Mouse (Mus musculus) heart, postnatal 0 days (tissue): ENCODE results near the gene C1qtnf12. TPM values are rescaled to one million over a fixed set of nuclear protein-coding genes. Genes with fewer than 3 reads are reported as not detected.
A peak's percentile ranks its signal among the peaks of the same experiment; 100 is the strongest.

ENCODE experiments used
- ATAC-seq: fragments of 200-750 bp; cut with Nextera tagmentation; 2 replicates; pipeline ENCODE4 v1.8.0; 2017; ENCODE audit warnings: low read depth, moderate number of reproducible peaks, moderate library complexity; ENCODE audit not compliant: insufficient read depth
- DNase-seq: peaks from one replicate; pipeline ENCODE4 v3.0.0-alpha.2; 2016; ENCODE audit warnings: low spot score
- H3K27ac ChIP-seq: fragments of 300-500 bp; sonication (generic); 2 replicates; pipeline ENCODE4 v1.5.1; 2014; ENCODE audit warnings: low read depth, mild to moderate bottlenecking
- H3K27me3 ChIP-seq: fragments of 300-500 bp; sonication (generic); 2 replicates; pipeline ENCODE4 v1.6.1; 2014; ENCODE audit warnings: low read length, mixed read lengths; ENCODE audit not compliant: control insufficient read depth, insufficient read depth
- H3K36me3 ChIP-seq: fragments of 300-500 bp; sonication (generic); replicated peaks from 2 replicates; pipeline ENCODE4 v1.6.1; 2014; ENCODE audit warnings: low read length, mixed read lengths; ENCODE audit not compliant: control insufficient read depth, insufficient read depth
- H3K4me1 ChIP-seq: fragments of 300-500 bp; sonication (generic); 2 replicates; pipeline ENCODE4 v1.6.1; 2014; ENCODE audit warnings: antibody characterized with exemption; ENCODE audit not compliant: control insufficient read depth, insufficient read depth
- H3K4me2 ChIP-seq: fragments of 300-500 bp; sonication (generic); 2 replicates; pipeline ENCODE4 v1.6.1; 2014; ENCODE audit warnings: low read depth, mild to moderate bottlenecking, low read length, moderate library complexity
- H3K4me3 ChIP-seq: fragments of 300-500 bp; sonication (generic); 2 replicates; pipeline ENCODE4 v1.5.1; 2014; ENCODE audit warnings: low read depth, low read length
- H3K9ac ChIP-seq: fragments of 300-500 bp; sonication (generic); replicated peaks from 2 replicates; pipeline ENCODE4 v1.6.1; 2014; ENCODE audit warnings: low read depth, low read length, mixed read lengths
- H3K9me3 ChIP-seq: fragments of 300-500 bp; sonication (generic); replicated peaks from 2 replicates; pipeline ENCODE4 v1.6.1; 2016; ENCODE audit warnings: low read length; ENCODE audit not compliant: control insufficient read depth
- CTCF ChIP-seq: IDR thresholded peaks from 2 replicates; pipeline ENCODE4 v1.5.1; 2016; ENCODE audit warnings: antibody characterized with exemption, control low read depth, low read depth
- EP300 ChIP-seq: IDR thresholded peaks from 2 replicates; pipeline ENCODE4 v1.6.1; 2016; ENCODE audit warnings: antibody characterized with exemption, low read depth
- WGBS: fragments of 180-500 bp; shearing (Covaris S2); extraction: QIAGEN DNeasy Blood & Tissue Kit; methylation state at CpG from one replicate; pipeline ENCODE4 v1.1.7; 2014; 5-methylcytosine and 5-hydroxymethylcytosine counted together
- polyA plus RNA-seq: library from polyadenylated mRNA; unstranded; fragments of >200 nt; fragmentation: Nextera tagmentation; extraction: Ambion mirVana; gene quantifications from 2 replicates; pipeline ENCODE4 v1.2.1, GENCODE M21; 2015
- total RNA-seq: library from RNA; depleted of rRNA; stranded (reverse); fragments of >200 nt; gene quantifications from 2 replicates; pipeline ENCODE4 v1.2.3, GENCODE M21; 2014; ENCODE audit warnings: low replicate concordance

Gene C1qtnf12
- total and polyA plus RNA-seq, 2 experiments from 2014 or later, result 20.5 to 51.4 TPM

DNA sequence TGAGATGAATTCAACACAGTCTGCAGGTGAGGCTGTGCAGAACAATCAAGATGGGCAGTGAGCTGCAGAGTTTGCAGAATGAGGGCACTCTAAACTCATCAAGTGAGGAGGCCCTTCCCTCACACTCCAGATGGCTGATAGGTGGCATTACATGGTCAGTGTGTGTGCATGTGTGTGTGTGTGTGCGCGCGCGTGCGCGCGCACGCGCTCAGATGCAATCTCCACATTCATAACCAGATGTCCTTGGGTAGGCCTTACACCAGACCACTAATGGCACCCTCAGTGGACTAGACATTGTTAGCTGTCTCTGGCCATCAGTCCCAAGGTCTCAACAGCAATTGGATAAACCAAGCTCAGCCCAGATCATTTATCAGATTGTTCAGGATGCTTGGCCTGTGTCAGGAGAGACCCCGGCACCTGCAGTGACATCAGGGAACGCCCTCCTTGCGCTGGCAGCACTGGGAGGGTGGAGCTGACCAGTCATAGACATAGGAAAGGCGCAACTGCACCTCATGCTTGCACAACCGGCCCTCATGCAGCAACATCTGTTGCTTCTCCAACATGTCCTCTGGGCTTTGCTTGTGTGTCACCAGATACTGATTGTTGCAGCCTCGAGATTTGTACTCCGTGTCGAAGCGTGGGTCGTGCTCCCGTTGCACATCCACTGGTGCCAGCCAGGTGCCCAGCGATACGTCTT lies 29.2 kb downstream of the C1qtnf12 start:
- Histone ChIP-seq H3K4me1 (peaks cover 22% of the 10 kb centered on the region), H3K27me3 (no peaks in the 10 kb centered on the region), H3K4me3 (peak overlapping the region; percentile 98), H3K27ac (no peak overlapping the region), H3K36me3 (peaks cover 5% of the 10 kb centered on the region), H3K4me2 (peak overlapping the region; percentile 69), H3K9ac (no peak overlapping the region), H3K9me3 (no peaks in the 10 kb centered on the region)
- ATAC-seq, result no peak
- TF ChIP-seq EP300 (no peak), CTCF (no peak)
- DNase-seq, result no peak
- 84% methylated on average over 22 of the region's 22 CpGs for WGBS

DNA sequence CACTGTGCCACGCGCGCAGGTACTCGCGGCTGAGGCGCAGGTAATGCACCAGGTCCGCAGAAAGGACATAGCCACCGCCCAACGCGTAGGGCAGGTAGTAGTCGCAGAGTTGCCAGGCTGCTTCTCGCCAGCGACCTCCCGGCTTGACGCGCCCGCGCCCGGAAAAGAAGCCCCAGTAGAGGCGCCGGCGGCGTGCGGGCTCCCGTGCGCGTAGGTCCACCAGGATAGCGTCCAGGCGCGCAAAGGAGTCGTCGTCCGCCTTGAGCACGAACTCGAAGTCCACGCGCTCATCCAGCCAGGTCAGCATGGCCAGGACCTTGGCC lies 29.8 kb downstream of the C1qtnf12 start:
- Histone ChIP-seq H3K27me3 (no peaks in the 10 kb centered on the region), H3K36me3 (peaks cover 10% of the 10 kb centered on the region), H3K9me3 (no peaks in the 10 kb centered on the region), H3K27ac (peak overlapping the region; percentile 95), H3K9ac (peak overlapping the region; percentile 62), H3K4me2 (peak overlapping the region; percentile 69), H3K4me1 (peaks cover 22% of the 10 kb centered on the region), H3K4me3 (peak overlapping the region; percentile 98)
- no peak for ATAC-seq
- TF ChIP-seq EP300, result no peak
- TF ChIP-seq CTCF, result no peak
- 25% methylated on average over 37 of the region's 37 CpGs for WGBS
- no peak for DNase-seq

DNA sequence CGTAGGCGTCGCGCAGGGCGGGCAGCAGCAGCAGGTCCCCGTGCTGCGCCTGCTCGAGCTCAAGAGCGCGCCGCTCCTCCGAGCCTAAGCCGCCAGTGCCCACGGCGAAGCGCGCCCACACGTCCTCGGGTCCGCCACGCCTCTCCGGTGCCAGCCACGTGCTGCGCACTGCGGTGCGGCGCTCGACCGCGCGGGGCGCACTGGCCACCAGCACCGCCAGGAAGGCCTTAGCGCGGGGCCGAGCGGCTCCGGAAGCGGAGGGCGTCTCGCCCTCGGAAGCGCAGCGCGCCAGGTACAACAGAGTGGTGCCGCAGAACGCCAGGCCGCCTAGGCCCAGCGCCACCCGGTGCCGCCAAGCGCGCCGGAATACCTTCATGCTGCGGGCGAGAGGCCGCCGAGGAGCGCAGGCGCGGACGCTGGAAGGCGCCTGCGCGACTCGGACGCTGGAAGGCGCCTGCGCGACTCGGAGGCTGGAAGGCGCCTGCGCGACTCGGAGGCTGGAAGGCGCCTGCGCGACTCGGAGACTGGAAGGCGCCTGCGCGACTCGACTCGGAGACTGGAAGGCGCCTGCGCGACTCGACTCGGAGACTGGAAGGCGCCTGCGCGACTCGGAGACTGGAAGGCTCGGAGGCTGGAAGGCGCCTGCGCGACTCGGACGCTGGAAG lies 30.3 kb downstream of the C1qtnf12 start, which contains the start of the genes B3galt6 and Sdf4:
Gene B3galt6 (minus strand): TSS at position 409 of the 665 bp plus-strand sequence.
Gene Sdf4 (plus strand): TSS at position 632 of the 665 bp plus-strand sequence.
- peak; percentile 73 for DNase-seq

DNA sequence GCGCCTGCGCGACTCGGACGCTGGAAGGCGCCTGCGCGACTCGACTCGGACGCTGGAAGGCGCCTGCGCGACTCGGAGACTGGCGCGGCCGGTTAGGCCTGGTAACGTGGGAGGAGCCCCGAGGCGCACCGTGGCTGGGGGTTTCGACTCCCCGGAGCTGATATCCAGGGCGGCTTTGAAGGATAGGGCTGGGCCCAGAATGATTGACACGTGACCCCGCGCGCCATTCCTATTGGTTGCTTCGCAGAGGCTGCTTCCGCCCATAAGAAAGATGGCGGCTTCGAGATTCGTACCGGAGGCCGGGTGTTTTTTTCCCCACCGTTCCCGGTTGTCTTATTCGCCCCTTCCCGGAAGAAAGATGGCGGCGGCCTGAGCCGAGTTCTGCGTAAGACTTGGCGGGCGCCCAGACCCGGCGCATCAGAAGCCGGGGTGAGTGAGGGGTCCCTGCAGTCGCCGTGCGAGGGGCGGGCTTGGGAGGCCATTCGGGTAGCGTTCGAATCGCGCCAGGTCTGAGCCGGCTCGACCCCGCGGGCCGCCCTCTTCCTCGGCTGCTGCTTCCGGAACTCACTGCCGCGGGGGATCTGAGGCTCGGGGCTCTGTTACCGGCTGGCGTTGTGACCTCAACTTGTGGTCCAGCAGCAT lies 30.9 kb downstream of the C1qtnf12 start:
- peak overlapping the region; percentile 83 for H3K9ac ChIP-seq
- peak overlapping the region; percentile 95 for H3K27ac ChIP-seq
- peaks cover 22% of the 10 kb centered on the region for H3K4me1 ChIP-seq
- H3K27me3 ChIP-seq, result no peaks in the 10 kb centered on the region
- ATAC-seq (peak; percentile 79), DNase-seq (peak; percentile 96)
- H3K9me3 ChIP-seq, result no peaks in the 10 kb centered on the region
- H3K36me3 ChIP-seq, result peaks cover 21% of the 10 kb centered on the region
- no peak for TF ChIP-seq CTCF
- TF ChIP-seq EP300, result no peak; the same call in 1 of the 2 replicates
- H3K4me2 ChIP-seq, result peak overlapping the region; percentile 80
- H3K4me3 ChIP-seq, result peak overlapping the region; percentile 98
- under 1% methylated on average over 70 of the region's 70 CpGs for WGBS

More for the DNA sequence above, 30.3 kb downstream of the C1qtnf12 start, which contains the start of the genes B3galt6 and Sdf4:
- under 1% methylated on average over 91 of the region's 99 CpGs for WGBS
- H3K4me3 ChIP-seq, result peak within 1 kb of the TSS; percentile 98
- peak within 1 kb of the TSS; percentile 80 for H3K4me2 ChIP-seq
- peak within 1 kb of the TSS; percentile 95 for H3K27ac ChIP-seq
- TF ChIP-seq CTCF (peak; percentile 53), EP300 (no peak)
- H3K9me3 ChIP-seq, result no peaks in the 10 kb centered on the region
- peaks cover 22% of the 10 kb centered on the region for H3K4me1 ChIP-seq
- H3K27me3 ChIP-seq, result no peaks in the 10 kb centered on the region
- peaks cover 15% of the 10 kb centered on the region for H3K36me3 ChIP-seq
- H3K9ac ChIP-seq, result peak within 1 kb of the TSS; percentile 83
- peak; percentile 90 for ATAC-seq

DNA sequence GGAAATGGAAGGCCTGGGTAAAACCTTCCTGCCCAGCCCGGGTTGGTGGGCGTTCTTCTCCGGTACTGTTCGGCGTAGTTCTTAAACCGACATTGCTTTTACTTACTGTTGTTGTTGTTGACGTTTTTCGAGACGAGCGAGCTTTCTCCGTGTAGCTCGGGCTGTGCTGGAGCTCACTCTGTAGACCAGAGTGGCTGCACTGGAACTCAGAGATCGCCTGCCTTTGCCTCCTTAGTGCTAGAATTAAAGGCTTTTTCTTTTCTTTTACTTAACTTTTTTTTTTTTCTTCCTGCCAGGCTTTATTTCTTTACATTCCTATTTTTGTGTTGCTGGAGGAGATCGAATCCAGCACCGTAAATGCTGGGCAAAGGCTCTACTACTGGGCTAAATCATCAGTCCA lies 31.5 kb downstream of the C1qtnf12 start:
- Histone ChIP-seq H3K4me2 (peak overlapping the region; percentile 80), H3K9ac (peak overlapping the region; percentile 83), H3K4me3 (peak overlapping the region; percentile 98), H3K4me1 (peaks cover 22% of the 10 kb centered on the region), H3K36me3 (peaks cover 27% of the 10 kb centered on the region), H3K9me3 (no peaks in the 10 kb centered on the region), H3K27me3 (no peaks in the 10 kb centered on the region), H3K27ac (peak overlapping the region; percentile 95)
- whole genome bisulfite sequencing, result 3% methylated on average over 15 of the region's 15 CpGs
- ATAC-seq, result no peak
- DNase-seq, result no peak
- no peak for TF ChIP-seq CTCF
- no peak for TF ChIP-seq EP300
